Mouse (Mus musculus) ES-E14 (cell line): ENCODE results near the gene Dock6. TPM values are rescaled to one million over a fixed set of nuclear protein-coding genes. Genes with fewer than 3 reads are reported as not detected.

Experiments
- DNase-seq: peaks from one replicate; pipeline ENCODE4 v3.0.0-alpha.2; 2013; ENCODE audit warnings: low read depth, low spot score
- H3K27ac ChIP-seq: 2 replicates; pipeline ENCODE4 v1.5.1; 2012; ENCODE audit warnings: low read depth, mild to moderate bottlenecking, low read length, moderate library complexity, mixed read lengths; ENCODE audit not compliant: poor library complexity, insufficient read depth, severe bottlenecking
- H3K36me3 ChIP-seq: 2 replicates; pipeline ENCODE4 v1.6.1; 2012; ENCODE audit warnings: mild to moderate bottlenecking, low read length, moderate library complexity, mixed read lengths; ENCODE audit not compliant: control insufficient read depth, poor library complexity, insufficient read depth, severe bottlenecking
- H3K4me1 ChIP-seq, 2 experiments: fragments of 150-350 bp in 1 of 2; sonication (generic) in 1 of 2; 2 replicates each; pipeline ENCODE4 v1.6.1; 2012; ENCODE audit warnings: low read length in 2 of 2, mild to moderate bottlenecking in 1 of 2, mixed read lengths in 1 of 2; ENCODE audit not compliant: control insufficient read depth in 2 of 2, insufficient read depth in 2 of 2, poor library complexity in 1 of 2
- H3K4me3 ChIP-seq, 2 experiments: fragments of 150-350 bp in 1 of 2; sonication (generic) in 1 of 2; 2 replicates each; pipeline ENCODE4 v1.5.1; 2012; ENCODE audit warnings: low read length in 2 of 2, low read depth in 1 of 2, mild to moderate bottlenecking in 1 of 2, mixed read lengths in 1 of 2; ENCODE audit not compliant: insufficient read depth in 1 of 2, poor library complexity in 1 of 2, severe bottlenecking in 1 of 2
- H3K9ac ChIP-seq: 2 replicates; pipeline ENCODE4 v1.6.1; 2012; ENCODE audit warnings: low read depth, mild to moderate bottlenecking, low read length, mixed read lengths; ENCODE audit not compliant: poor library complexity, insufficient read depth, severe bottlenecking
- H3K9me3 ChIP-seq: fragments of 150-350 bp; sonication (generic); 2 replicates; pipeline ENCODE4 v1.6.1; 2012; ENCODE audit warnings: low read depth, mild to moderate bottlenecking, low read length; ENCODE audit not compliant: control insufficient read depth, insufficient read depth
- CHD2 ChIP-seq: IDR thresholded peaks from 2 replicates; pipeline ENCODE4 v1.6.1; 2014; ENCODE audit warnings: mild to moderate bottlenecking, low read depth, low read length, inconsistent platforms
- HCFC1 ChIP-seq: IDR thresholded peaks from 2 replicates; pipeline ENCODE4 v1.6.1; 2012; ENCODE audit warnings: low read length, inconsistent platforms, borderline replicate concordance; ENCODE audit not compliant: insufficient read depth
- MAFK ChIP-seq: IDR thresholded peaks from 2 replicates; pipeline ENCODE4 v1.6.1; 2014; ENCODE audit warnings: mild to moderate bottlenecking, low read depth, low read length, inconsistent platforms; ENCODE audit not compliant: insufficient read depth
- ZC3H11A ChIP-seq: IDR thresholded peaks from 2 replicates; pipeline ENCODE4 v1.6.1; 2012; ENCODE audit warnings: low read depth, mild to moderate bottlenecking, inconsistent platforms, low read length, borderline replicate concordance
- ZNF384 ChIP-seq: IDR thresholded peaks from 2 replicates; pipeline ENCODE4 v1.6.1; 2012; ENCODE audit warnings: low read depth, low read length, inconsistent platforms
- in situ Hi-C, 2 experiments: fragments of 600-800 bp; cut with MboI; formaldehyde crosslinking; loops; one replicate each; pipeline ENCODE4 v1.15.1; 2025; ENCODE audit warnings: low sequenced_read_pairs in 2 of 2, inconsistent platforms in 1 of 2; ENCODE audit not compliant: unreplicated experiment in 2 of 2
- total RNA-seq: library from RNA; depleted of rRNA; stranded (reverse); fragments of 300-350 nt; gene quantifications from 2 replicates; pipeline ENCODE4 v1.2.3, GENCODE M21; 2012

Dock6 gene
- total RNA-seq, 1 experiment, result 45.4 TPM

DNA sequence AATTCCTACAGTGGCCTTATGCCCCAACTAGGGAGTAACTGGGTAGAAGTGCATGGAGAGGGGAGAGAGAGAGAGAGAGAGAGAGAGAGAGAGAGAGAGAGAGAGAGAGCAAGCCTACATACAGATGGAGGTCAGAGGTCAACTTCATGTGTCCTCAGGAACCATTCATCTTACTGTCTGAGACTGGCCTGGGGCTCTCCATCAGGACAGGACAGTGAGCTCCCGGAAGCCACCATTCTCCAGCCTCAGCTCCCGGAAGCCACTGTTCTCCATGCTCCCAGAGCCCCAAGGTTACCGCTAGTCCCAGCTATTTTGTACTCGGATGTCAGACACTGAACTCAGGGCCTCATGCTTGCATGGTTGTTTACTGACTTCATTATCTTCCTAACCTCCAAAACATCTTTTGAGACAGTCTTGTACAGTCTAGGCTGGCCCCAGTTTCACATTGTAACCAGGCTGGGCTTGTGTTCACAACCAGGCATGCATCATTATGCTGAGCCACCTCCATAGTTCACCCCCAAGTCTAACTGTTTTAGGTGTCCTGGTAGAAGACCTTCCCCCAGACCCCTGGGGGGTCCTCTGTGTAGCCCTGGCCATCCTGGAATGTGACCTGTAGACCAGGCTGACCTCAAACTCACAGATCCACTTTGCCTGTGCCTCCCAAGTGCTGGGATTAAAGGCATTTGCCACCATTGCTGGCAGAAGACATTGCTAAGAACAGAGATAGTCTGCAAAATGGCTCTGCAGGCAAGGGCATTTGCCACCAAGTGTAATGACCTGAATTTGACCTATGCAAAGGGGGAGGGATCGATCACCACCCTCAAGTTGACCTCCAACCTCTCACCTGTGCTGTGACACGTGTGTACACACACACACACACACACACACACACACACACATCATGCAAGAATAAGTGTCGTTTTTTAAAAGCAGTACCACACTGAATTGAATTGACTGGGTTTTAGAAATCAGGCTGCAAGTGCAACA, 2.5 kb downstream of the Dock6 start:
- Histone ChIP-seq H3K4me3 (peak overlapping the region; percentile 31 to 49), H3K9ac (peak overlapping the region; percentile 12; the same call in 1 of the 2 replicates), H3K27ac (peak overlapping the region; percentile 74; the same call in 1 of the 2 replicates), H3K36me3 (peaks cover 18% of the 10 kb centered on the region), H3K4me1 (peaks cover 4 to 32% of the 10 kb centered on the region in 2 experiments; a peak in 3 of 4 replicates), H3K9me3 (no peaks in the 10 kb centered on the region)
- no peak for TF ChIP-seq HCFC1
- no peak for TF ChIP-seq CHD2
- in situ Hi-C loops, result no loop called here
- no peak for DNase-seq

DNA sequence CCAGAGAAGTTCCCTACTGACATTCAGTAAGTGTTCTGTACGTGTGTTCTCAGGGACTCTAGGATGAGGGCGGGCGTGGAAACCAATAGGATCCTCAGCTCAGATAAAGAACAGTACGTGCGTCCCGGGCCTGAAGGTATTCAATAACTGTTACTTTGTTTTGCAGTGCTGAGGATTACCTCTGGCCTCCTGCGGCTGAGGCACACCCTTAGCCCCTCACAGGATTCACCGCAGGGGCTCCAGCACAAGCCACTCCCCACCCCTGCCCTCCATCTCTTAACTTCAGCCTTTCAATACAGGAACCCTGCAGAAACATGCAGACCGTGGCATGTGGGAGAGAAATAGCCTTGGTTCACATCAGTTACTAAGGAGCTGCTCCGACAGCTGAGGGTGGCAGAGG, 4.5 kb downstream of the Dock6 start:
- DNase-seq, result no peak
- Histone ChIP-seq H3K9ac (peak overlapping the region; percentile 56), H3K27ac (peak overlapping the region; percentile 92), H3K36me3 (peaks cover 34% of the 10 kb centered on the region), H3K9me3 (no peaks in the 10 kb centered on the region), H3K4me3 (peak overlapping the region; percentile 30 to 62; a peak in 3 of 4 replicates), H3K4me1 (peaks cover 4 to 32% of the 10 kb centered on the region in 2 experiments; a peak in 3 of 4 replicates)
- no peak for TF ChIP-seq ZC3H11A
- TF ChIP-seq MAFK, result no peak
- TF ChIP-seq HCFC1, result no peak
- no peak for TF ChIP-seq CHD2
- in situ Hi-C loops, result no loop called here

DNA sequence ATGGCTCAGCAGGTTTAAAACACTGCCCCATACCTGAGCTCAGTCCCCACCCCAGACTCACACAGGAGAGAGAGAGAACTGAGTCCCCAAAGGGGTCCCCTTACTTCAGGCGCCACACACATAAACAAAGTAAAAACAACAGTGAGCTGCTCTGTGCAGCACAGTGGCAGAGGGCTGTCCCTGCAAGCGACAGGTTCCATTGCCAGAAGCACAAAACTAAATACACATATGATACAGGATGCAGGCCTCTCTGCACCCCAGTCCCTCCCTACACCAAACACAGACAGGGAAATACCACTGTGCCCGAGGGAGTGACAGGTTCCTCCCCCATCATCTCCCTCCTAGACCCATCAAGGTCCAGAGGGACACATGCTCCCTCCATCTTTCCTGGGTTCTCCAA, 5.0 kb downstream of the Dock6 start:
- no peak for DNase-seq
- Histone ChIP-seq H3K27ac (peak overlapping the region; percentile 92), H3K9ac (peak overlapping the region; percentile 56; the same call in 1 of the 2 replicates), H3K4me3 (peak overlapping the region; percentile 30 to 62; a peak in 3 of 4 replicates), H3K4me1 (peaks cover 4 to 35% of the 10 kb centered on the region in 2 experiments; a peak in 3 of 4 replicates), H3K9me3 (no peaks in the 10 kb centered on the region), H3K36me3 (peaks cover 39% of the 10 kb centered on the region)
- in situ Hi-C loops, result no loop called here
- TF ChIP-seq CHD2 (no peak), ZC3H11A (no peak), ZNF384 (no peak), MAFK (no peak), HCFC1 (no peak)

DNA sequence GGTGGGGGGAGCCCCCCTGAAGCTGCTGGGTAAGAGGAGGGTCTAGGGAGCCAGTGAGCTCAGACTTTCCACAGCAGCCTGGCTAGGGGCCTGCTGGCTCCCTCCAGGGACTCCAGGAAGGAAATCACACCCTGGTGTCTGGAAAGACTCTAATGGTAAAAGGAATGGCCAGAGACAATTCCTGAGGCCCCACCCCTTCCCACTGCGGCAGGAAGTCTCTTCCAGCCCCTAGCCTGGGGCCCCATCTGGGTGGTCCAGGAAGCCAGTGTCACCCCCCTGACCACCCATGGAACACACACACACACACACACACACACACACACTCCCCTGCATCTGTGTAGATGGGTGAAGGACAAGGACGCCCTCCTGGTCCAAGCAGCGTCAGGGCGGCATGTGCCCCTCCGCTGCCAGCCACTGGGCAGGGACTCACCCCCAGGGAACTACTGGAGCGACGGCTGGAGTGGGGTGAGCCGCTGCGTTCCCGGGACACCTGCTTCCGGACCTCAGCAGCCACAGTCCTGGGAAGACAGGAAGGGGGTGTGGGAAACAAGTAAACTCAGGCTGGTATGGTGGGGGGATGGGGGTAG, 5.6 kb downstream of the Dock6 start:
- Histone ChIP-seq H3K27ac (peak overlapping the region; percentile 92), H3K4me3 (peak overlapping the region; percentile 41 to 62; a peak in 3 of 4 replicates), H3K36me3 (peaks cover 45% of the 10 kb centered on the region), H3K9ac (peak overlapping the region; percentile 63), H3K9me3 (no peaks in the 10 kb centered on the region), H3K4me1 (peaks cover 4 to 38% of the 10 kb centered on the region in 2 experiments; a peak in 3 of 4 replicates)
- TF ChIP-seq CHD2 (no peak), HCFC1 (no peak), MAFK (no peak), ZNF384 (no peak), ZC3H11A (no peak)
- in situ Hi-C loops, result no loop called here
- DNase-seq, result no peak
